Mouse (Mus musculus) liver, adult (tissue): ENCODE results near the gene Lrrc3.

ENCODE experiments used
- GATA4 ChIP-seq: IDR thresholded peaks from 2 replicates; pipeline ENCODE4 v1.6.1; 2014; ENCODE audit warnings: mild to moderate bottlenecking, low read length; ENCODE audit not compliant: insufficient replicate concordance

Lrrc3 gene

GRCm38 (mm10) chr10:77902211-77902893 is at the start of gene Lrrc3:
TSS of gene Lrrc3 (minus strand) at chr10:77902536.
- TF ChIP-seq GATA4: no peak

- no peak for TF ChIP-seq GATA4
Observed at GRCm38 (mm10) chr10:77939685-77940084, 37.3 kb upstream of the Lrrc3 start.

- TF ChIP-seq GATA4: no peak
Observed at GRCm38 (mm10) chr10:77927375-77927774, 25.0 kb upstream of the Lrrc3 start.

- TF ChIP-seq GATA4: no peak
Observed at GRCm38 (mm10) chr10:77926140-77926539, 23.8 kb upstream of the Lrrc3 start.

GRCm38 (mm10) chr10:77922681-77923080 is 20.3 kb upstream of the Lrrc3 start:
- TF ChIP-seq GATA4: no peak

GRCm38 (mm10) chr10:77921009-77921408 is 18.7 kb upstream of the Lrrc3 start:
- no peak for TF ChIP-seq GATA4

GRCm38 (mm10) chr10:77916636-77917335 is 14.4 kb upstream of the Lrrc3 start:
- no peak for TF ChIP-seq GATA4

GRCm38 (mm10) chr10:77913292-77913691 is 11.0 kb upstream of the Lrrc3 start:
- no peak for TF ChIP-seq GATA4

- no peak for TF ChIP-seq GATA4
Observed at GRCm38 (mm10) chr10:77912605-77913004, 10.3 kb upstream of the Lrrc3 start.

- TF ChIP-seq GATA4: no peak
Observed at GRCm38 (mm10) chr10:77902894-77903715, 769 bp upstream of the Lrrc3 start.

GRCm38 (mm10) chr10:77901871-77902210 is 495 bp downstream of the Lrrc3 start:
- no peak for TF ChIP-seq GATA4

GRCm38 (mm10) chr10:77900903-77901818 is 1.2 kb downstream of the Lrrc3 start:
- TF ChIP-seq GATA4: no peak

- no peak for TF ChIP-seq GATA4
Observed at GRCm38 (mm10) chr10:77900126-77900525, 2.2 kb downstream of the Lrrc3 start.

GRCm38 (mm10) chr10:77895562-77895961 is 6.8 kb downstream of the Lrrc3 start:
- no peak for TF ChIP-seq GATA4

GRCm38 (mm10) chr10:77890987-77891565 is 11.3 kb downstream of the Lrrc3 start:
- TF ChIP-seq GATA4: no peak
